Mouse (Mus musculus) embryonic fibroblast, embryonic 13.5 days (primary cell): ENCODE measurements around the gene Igf1r. TPM values are rescaled to one million over a fixed set of nuclear protein-coding genes. Genes with fewer than 3 reads are reported as not detected.

Experiments used
- H3K27ac ChIP-seq: 2 replicates; pipeline ENCODE4 v1.5.1; 2012; ENCODE audit warnings: low read length, control low read depth, inconsistent platforms; ENCODE audit not compliant: insufficient read depth
- H3K4me1 ChIP-seq: 2 replicates; pipeline ENCODE4 v1.6.1; 2011; ENCODE audit warnings: low read length; ENCODE audit not compliant: control insufficient read depth, insufficient read depth
- H3K4me3 ChIP-seq: 2 replicates; pipeline ENCODE4 v1.5.1; 2011; ENCODE audit warnings: mild to moderate bottlenecking, control low read depth, low read length; ENCODE audit not compliant: insufficient read depth
- CTCF ChIP-seq: IDR thresholded peaks from 2 replicates; pipeline ENCODE4 v1.5.1; 2011; ENCODE audit warnings: mild to moderate bottlenecking, control low read depth, low read length, moderate library complexity, borderline replicate concordance; ENCODE audit not compliant: insufficient read depth
- POLR2A ChIP-seq: IDR thresholded peaks from 2 replicates; pipeline ENCODE4 v1.6.1; 2011; ENCODE audit warnings: low read depth, mild to moderate bottlenecking, control low read depth, low read length, moderate library complexity
- polyA plus RNA-seq: library from polyadenylated mRNA; stranded (reverse); fragments of >200 nt; gene quantifications from 2 replicates; pipeline ENCODE4 v1.2.4, GENCODE M21; 2011; ENCODE audit warnings: low read depth; ENCODE audit not compliant: missing spikeins, insufficient read length

Gene Igf1r
- polyA plus RNA-seq, 1 experiment, result 65.4 TPM

- no peak overlapping the region for H3K4me3 ChIP-seq
These were observed 86.2 kb downstream of the Igf1r start for GRCm38 (mm10) chr7:68038846-68039245.

GRCm38 (mm10) chr7:68039550-68039949, 86.9 kb downstream of the Igf1r start:
- Histone ChIP-seq H3K27ac (no peak overlapping the region), H3K4me1 (peaks cover 3% of the 10 kb centered on the region), H3K4me3 (no peak overlapping the region)
- TF ChIP-seq CTCF (no peak), POLR2A (no peak)

More at GRCm38 (mm10) chr7:68038846-68039245, 86.2 kb downstream of the Igf1r start:
- H3K4me1 ChIP-seq, result no peaks in the 10 kb centered on the region; the same call in 1 of the 2 replicates
- peak overlapping the region; percentile 14; the same call in 1 of the 2 replicates for H3K27ac ChIP-seq
- no peak for TF ChIP-seq POLR2A
- TF ChIP-seq CTCF, result no peak

DNA sequence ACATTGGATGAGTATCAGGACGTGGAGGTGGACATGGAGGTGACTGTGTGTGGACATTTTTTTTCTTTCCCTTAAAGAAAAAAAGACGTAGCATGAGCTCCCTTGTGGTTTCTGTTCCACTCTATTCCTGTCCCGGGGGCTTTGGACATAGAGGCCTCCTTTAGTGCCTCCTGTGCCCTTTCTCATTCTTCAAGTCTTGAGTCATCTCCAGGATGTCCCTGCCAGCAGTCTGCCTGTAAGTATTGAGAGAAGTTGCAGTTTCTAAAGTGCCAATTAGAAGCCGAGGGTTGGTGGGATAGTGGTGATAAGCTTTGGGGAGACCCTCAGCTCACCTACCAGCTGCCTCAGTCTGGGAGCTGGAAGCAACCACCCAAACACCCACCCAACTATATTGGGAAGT, 92.0 kb downstream of the Igf1r start:
- peaks cover 23% of the 10 kb centered on the region for H3K4me1 ChIP-seq
- no peak overlapping the region for H3K4me3 ChIP-seq
- no peak overlapping the region for H3K27ac ChIP-seq
- TF ChIP-seq POLR2A (no peak), CTCF (no peak)

DNA sequence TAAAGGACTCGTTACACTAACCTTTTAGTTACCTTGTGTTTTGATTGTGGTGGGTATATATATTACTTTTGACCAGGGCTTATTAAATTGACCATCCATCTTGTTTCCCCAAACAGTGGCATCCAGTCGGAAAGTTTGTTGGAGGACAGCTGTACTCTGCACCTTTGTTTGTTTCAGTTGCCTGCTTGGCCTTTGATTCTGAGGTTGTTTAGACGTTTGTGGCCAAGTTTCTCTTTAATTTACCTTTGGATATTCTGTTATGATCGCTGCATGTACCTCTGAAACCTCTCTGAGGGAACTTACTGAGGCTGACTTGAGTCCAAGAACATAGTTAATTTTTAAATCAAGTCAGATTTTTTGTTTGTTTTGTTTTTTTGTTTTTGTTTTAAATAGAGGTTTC, 94.5 kb downstream of the Igf1r start:
- peaks cover 26% of the 10 kb centered on the region for H3K4me1 ChIP-seq
- no peak for TF ChIP-seq CTCF
- no peak for TF ChIP-seq POLR2A

GRCm38 (mm10) chr7:68048532-68048931, 95.9 kb downstream of the Igf1r start:
- Histone ChIP-seq H3K27ac (peak overlapping the region; percentile 91), H3K4me1 (peaks cover 30% of the 10 kb centered on the region), H3K4me3 (no peak overlapping the region)
- TF ChIP-seq POLR2A (no peak), CTCF (no peak)

More for the DNA sequence above, 94.5 kb downstream of the Igf1r start:
- Histone ChIP-seq H3K4me3 (no peak overlapping the region), H3K27ac (no peak overlapping the region)

DNA sequence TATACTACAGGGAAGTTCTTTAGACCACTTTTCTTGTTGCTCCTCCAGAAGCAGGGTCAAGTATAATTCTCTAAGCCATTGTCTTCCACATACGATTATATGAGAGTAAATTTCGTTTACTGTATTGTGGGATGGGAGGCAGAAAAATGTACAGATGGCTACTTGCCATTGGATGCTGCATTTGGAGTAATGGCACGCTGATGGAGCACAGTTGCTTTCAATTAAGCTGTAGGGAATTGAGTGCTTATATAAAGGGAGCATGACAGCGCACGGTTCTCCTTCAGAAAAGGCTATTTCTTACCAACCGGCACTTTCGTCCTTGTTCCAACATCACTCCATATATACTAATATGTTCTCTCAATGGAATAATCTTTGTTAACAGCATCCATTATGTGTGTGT, 96.4 kb downstream of the Igf1r start:
- TF ChIP-seq CTCF (no peak), POLR2A (no peak)
- Histone ChIP-seq H3K27ac (peak overlapping the region; percentile 91), H3K4me3 (no peak overlapping the region), H3K4me1 (peaks cover 34% of the 10 kb centered on the region)

- no peak for TF ChIP-seq POLR2A
- no peak for TF ChIP-seq CTCF
- Histone ChIP-seq H3K4me3 (no peak overlapping the region), H3K27ac (peak overlapping the region; percentile 94), H3K4me1 (peaks cover 28% of the 10 kb centered on the region)
These were observed 100.5 kb downstream of the Igf1r start for GRCm38 (mm10) chr7:68053002-68053624.

GRCm38 (mm10) chr7:68054498-68054897, 101.9 kb downstream of the Igf1r start:
- Histone ChIP-seq H3K4me3 (no peak overlapping the region), H3K27ac (peak overlapping the region; percentile 94), H3K4me1 (peaks cover 16% of the 10 kb centered on the region)
- TF ChIP-seq CTCF (no peak), POLR2A (no peak)

DNA sequence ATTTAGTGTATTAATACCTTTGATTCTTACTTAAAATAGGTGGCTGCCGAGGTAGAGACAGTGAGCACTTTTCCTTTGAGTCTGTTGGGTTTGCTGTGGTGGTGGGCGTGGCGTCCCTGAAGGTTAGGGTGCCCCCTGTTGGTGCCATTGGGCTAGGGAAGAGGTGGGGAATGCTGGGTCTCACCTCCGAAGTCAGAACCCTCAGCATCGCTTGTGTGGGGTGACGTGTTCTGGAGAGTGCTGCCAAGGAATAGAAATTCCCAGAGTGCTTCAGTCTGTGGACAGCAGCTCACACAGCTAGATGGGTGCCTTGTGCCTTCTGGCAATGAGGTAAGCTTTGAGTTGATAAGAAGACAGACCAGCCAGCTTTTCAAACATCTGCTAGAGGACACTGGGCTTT, 102.3 kb downstream of the Igf1r start:
- TF ChIP-seq POLR2A (no peak), CTCF (peak; percentile 47; the same call in 1 of the 2 replicates)
- Histone ChIP-seq H3K4me1 (peaks cover 11% of the 10 kb centered on the region), H3K27ac (peak overlapping the region; percentile 94), H3K4me3 (no peak overlapping the region)

DNA sequence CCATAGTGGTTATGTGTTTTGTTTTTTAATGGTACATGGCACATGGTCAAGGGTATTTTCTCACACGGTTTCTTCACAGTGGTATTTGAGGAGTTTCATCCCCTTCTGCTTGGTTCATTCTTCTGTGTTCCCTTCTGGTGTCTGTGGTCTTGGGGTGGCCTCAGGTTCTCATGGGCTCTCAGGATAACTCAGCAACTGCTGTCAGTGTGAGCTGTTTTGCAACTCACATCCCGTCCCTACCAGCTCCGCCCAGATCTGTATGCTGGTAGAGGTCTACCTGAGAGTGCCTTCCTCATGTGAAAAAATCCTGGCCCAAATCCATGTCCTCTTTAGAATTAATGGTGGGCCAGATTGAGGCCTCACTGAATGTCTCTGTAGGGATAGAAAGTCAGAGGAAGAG, 104.4 kb downstream of the Igf1r start:
- TF ChIP-seq POLR2A (no peak), CTCF (no peak)
- peaks cover 19% of the 10 kb centered on the region for H3K4me1 ChIP-seq
- no peak overlapping the region for H3K4me3 ChIP-seq
- no peak overlapping the region for H3K27ac ChIP-seq

DNA sequence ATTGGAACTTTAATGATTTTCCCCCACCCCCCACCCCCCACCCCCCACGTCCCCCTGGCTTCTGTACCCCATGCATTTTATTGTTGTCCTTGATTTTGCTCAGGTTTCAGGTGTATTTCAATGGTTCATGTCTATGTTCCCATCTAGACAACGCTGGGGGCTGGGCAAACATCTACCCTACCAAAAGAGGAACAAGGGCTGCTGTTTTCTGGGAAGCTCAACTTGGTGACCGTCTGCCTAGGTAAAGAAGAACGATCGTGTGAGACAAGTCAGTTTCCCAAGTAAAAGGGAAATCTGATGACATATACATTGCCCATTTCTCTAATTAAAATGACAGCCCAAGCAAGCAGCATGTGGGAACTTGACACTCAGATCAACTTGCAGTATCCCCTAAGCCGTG, 107.1 kb downstream of the Igf1r start:
- Histone ChIP-seq H3K4me1 (peaks cover 17% of the 10 kb centered on the region), H3K4me3 (no peak overlapping the region), H3K27ac (no peak overlapping the region)
- TF ChIP-seq CTCF (no peak), POLR2A (no peak)
